Mouse (Mus musculus) liver, embryonic 14.5 days (tissue): ENCODE measurements around the gene B4galnt2. TPM values are rescaled to one million over a fixed set of nuclear protein-coding genes. Genes with fewer than 3 reads are reported as not detected.

Experiments used
- ATAC-seq: fragments of 200-750 bp; cut with Nextera tagmentation; 2 replicates; pipeline ENCODE4 v1.8.0; 2017; ENCODE audit warnings: moderate number of reproducible peaks, mild to moderate bottlenecking, moderate library complexity; ENCODE audit not compliant: insufficient read depth
- DNase-seq, 3 experiments: peaks; one replicate each; pipeline ENCODE4 v3.0.0-alpha.2; 2012 to 2013; ENCODE audit warnings: low read depth in 3 of 3, low spot score in 3 of 3
- H3K27ac ChIP-seq: fragments of 300-500 bp; sonication (generic); 2 replicates; pipeline ENCODE4 v1.5.1; 2014; ENCODE audit warnings: moderate library complexity, mild to moderate bottlenecking, control low read depth, inconsistent platforms
- H3K27me3 ChIP-seq: fragments of 300-500 bp; sonication (generic); 2 replicates; pipeline ENCODE4 v1.6.1; 2014; ENCODE audit warnings: mild to moderate bottlenecking, low read length, moderate library complexity; ENCODE audit not compliant: control insufficient read depth, insufficient read depth
- H3K36me3 ChIP-seq: fragments of 300-500 bp; sonication (generic); replicated peaks from 2 replicates; pipeline ENCODE4 v1.6.1; 2014; ENCODE audit warnings: low read depth; ENCODE audit not compliant: control insufficient read depth, insufficient read depth
- H3K4me1 ChIP-seq, 2 experiments: fragments of 200-500 bp in 1 of 2; fragments of 300-500 bp in 1 of 2; sonication (generic) in 1 of 2; replicated peaks; 2 replicates each; pipeline ENCODE4 v1.6.1; 2012 to 2014; ENCODE audit warnings: antibody characterized with exemption in 1 of 2, inconsistent platforms in 1 of 2, low read length in 1 of 2; ENCODE audit not compliant: control insufficient read depth in 2 of 2, insufficient read depth in 2 of 2
- H3K4me2 ChIP-seq: fragments of 300-500 bp; sonication (generic); 2 replicates; pipeline ENCODE4 v1.6.1; 2014; ENCODE audit warnings: low read depth, mild to moderate bottlenecking, control low read depth, moderate library complexity
- H3K4me3 ChIP-seq, 2 experiments: fragments of 200-500 bp in 1 of 2; fragments of 300-500 bp in 1 of 2; sonication (generic) in 1 of 2; 2 replicates each; pipeline ENCODE4 v1.5.1; 2012 to 2014; ENCODE audit warnings: low read depth in 2 of 2, low read length in 2 of 2, mild to moderate bottlenecking in 2 of 2, control low read depth in 1 of 2, inconsistent platforms in 1 of 2, moderate library complexity in 1 of 2; ENCODE audit not compliant: insufficient read depth in 1 of 2
- H3K9ac ChIP-seq: fragments of 300-500 bp; sonication (generic); replicated peaks from 2 replicates; pipeline ENCODE4 v1.6.1; 2014; ENCODE audit warnings: mild to moderate bottlenecking, control low read depth, moderate library complexity
- H3K9me3 ChIP-seq: fragments of 300-500 bp; sonication (generic); 2 replicates; pipeline ENCODE4 v1.6.1; 2016; ENCODE audit warnings: low read length, mixed read lengths; ENCODE audit not compliant: control insufficient read depth
- CTCF ChIP-seq: IDR thresholded peaks from 2 replicates; pipeline ENCODE4 v1.5.1; 2016; ENCODE audit warnings: antibody characterized with exemption, low read depth, control low read depth
- EP300 ChIP-seq: IDR thresholded peaks from 2 replicates; pipeline ENCODE4 v1.6.1; 2016; ENCODE audit warnings: antibody characterized with exemption, low read depth
- WGBS: fragments of 180-500 bp; shearing (Covaris S2); extraction: QIAGEN DNeasy Blood & Tissue Kit; methylation state at CpG from one replicate; pipeline ENCODE4 v1.1.7; 2014; ENCODE audit not compliant: insufficient replicate concordance; 5-methylcytosine and 5-hydroxymethylcytosine counted together
- polyA plus RNA-seq, 2 experiments: library from polyadenylated mRNA; depleted of rRNA in 1 of 2; stranded (reverse) in 1 of 2; unstranded in 1 of 2; fragments of >200 nt; fragmentation: Nextera tagmentation in 1 of 2; extraction: Ambion mirVana in 1 of 2; gene quantifications; 2 replicates each; pipeline versions ENCODE4 v1.2.1 to v1.2.3; 2012 to 2014

Gene B4galnt2
- polyA plus RNA-seq, 2 experiments = 0.02 to 0.09 TPM

- Histone ChIP-seq H3K4me3 (peak overlapping the region; percentile 1 to 31; a peak in 2 of 4 replicates), H3K9me3 (no peaks in the 10 kb centered on the region), H3K4me2 (peak overlapping the region; percentile 43), H3K9ac (no peak overlapping the region), H3K36me3 (no peaks in the 10 kb centered on the region), H3K4me1 (peaks cover 30 to 55% of the 10 kb centered on the region in 2 experiments), H3K27me3 (peaks cover 57% of the 10 kb centered on the region), H3K27ac (no peak overlapping the region)
- 8% methylated on average over 10 of the region's 10 CpGs for WGBS
- no peak for DNase-seq
- TF ChIP-seq CTCF = 0 out of 2 replicates have a peak, but pooled peaks have one; percentile 2
- TF ChIP-seq EP300 = no peak
- ATAC-seq = no peak
These were observed 83.4 kb downstream of the B4galnt2 start for GRCm38 (mm10) chr11:95831276-95831619.

DNA sequence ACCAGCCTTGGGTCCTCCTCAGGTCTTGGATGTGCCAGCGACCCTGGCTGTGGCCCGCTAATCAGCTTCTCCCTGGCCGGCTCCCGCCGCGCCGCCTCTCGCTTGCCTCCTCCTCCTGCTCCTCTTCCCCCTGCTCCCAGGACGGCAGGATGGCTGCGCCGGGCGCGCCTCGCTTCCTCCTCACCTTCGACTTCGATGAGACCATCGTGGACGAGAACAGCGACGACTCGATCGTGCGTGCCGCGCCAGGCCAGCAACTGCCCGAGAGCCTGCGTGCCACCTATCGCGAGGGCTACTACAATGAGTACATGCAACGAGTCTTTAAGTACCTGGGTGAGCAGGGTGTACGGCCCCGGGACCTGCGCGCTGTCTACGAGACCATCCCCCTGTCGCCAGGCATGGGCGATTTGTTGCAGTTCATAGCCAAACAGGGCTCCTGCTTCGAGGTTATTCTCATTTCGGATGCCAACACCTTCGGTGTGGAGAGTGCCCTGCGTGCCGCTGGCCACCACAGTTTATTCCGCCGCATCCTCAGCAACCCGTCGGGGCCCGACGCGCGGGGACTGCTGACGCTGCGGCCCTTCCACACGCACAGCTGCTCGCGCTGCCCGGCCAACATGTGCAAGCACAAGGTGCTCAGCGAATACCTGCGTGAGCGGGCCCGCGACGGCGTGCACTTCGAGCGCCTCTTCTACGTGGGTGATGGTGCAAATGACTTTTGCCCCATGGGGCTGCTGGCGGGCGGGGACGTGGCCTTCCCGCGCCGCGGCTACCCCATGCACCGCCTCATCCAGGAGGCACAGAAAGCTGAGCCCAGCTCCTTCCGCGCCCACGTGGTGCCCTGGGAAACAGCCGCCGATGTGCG is 84.0 kb downstream of the B4galnt2 start:
- Histone ChIP-seq H3K4me3 (peak overlapping the region; percentile 1 to 31; a peak in 2 of 4 replicates), H3K9me3 (no peaks in the 10 kb centered on the region), H3K27ac (no peak overlapping the region), H3K9ac (no peak overlapping the region), H3K27me3 (peaks cover 57% of the 10 kb centered on the region), H3K36me3 (no peaks in the 10 kb centered on the region), H3K4me1 (peaks cover 27 to 52% of the 10 kb centered on the region in 2 experiments), H3K4me2 (peak overlapping the region; percentile 43)
- TF ChIP-seq CTCF (no peak), EP300 (no peak)
- ATAC-seq (no peak), DNase-seq (no peak)
- 4% methylated on average over 80 of the region's 80 CpGs for WGBS

- WGBS = 59% methylated on average over 4 of the region's 4 CpGs
- H3K4me1 ChIP-seq = peaks cover 16 to 47% of the 10 kb centered on the region in 2 experiments
- no peak for ATAC-seq
These were observed 85.1 kb downstream of the B4galnt2 start for GRCm38 (mm10) chr11:95829526-95830050.

GRCm38 (mm10) chr11:95828181-95828964 is 86.3 kb downstream of the B4galnt2 start:
- TF ChIP-seq EP300 (peak; percentile 26; the same call in 1 of the 2 replicates), CTCF (no peak)
- Histone ChIP-seq H3K9ac (no peak overlapping the region), H3K4me3 (no peak overlapping the region), H3K27me3 (peaks cover 56% of the 10 kb centered on the region), H3K4me1 (peaks cover 15 to 42% of the 10 kb centered on the region in 2 experiments), H3K27ac (no peak overlapping the region), H3K9me3 (no peaks in the 10 kb centered on the region), H3K36me3 (no peaks in the 10 kb centered on the region), H3K4me2 (no peak overlapping the region)
- WGBS = 31% methylated on average over 11 of the region's 11 CpGs
- DNase-seq (no peak), ATAC-seq (no peak)

More at GRCm38 (mm10) chr11:95829526-95830050, 85.1 kb downstream of the B4galnt2 start:
- no peak for TF ChIP-seq CTCF
- no peak overlapping the region for H3K9ac ChIP-seq
- H3K4me3 ChIP-seq = no peak overlapping the region
- DNase-seq = no peak
- H3K9me3 ChIP-seq = no peaks in the 10 kb centered on the region
- H3K4me2 ChIP-seq = no peak overlapping the region
- no peaks in the 10 kb centered on the region for H3K36me3 ChIP-seq
- peaks cover 62% of the 10 kb centered on the region for H3K27me3 ChIP-seq
- H3K27ac ChIP-seq = no peak overlapping the region
